Mouse (Mus musculus) liver, postnatal 0 days (tissue): ENCODE measurements around the gene Dcaf12l2. TPM values are rescaled to one million over a fixed set of nuclear protein-coding genes. Genes with fewer than 3 reads are reported as not detected.
A peak's percentile ranks its signal among the peaks of the same experiment; 100 is the strongest.

Source experiments
- ATAC-seq: fragments of 200-750 bp; cut with Nextera tagmentation; 2 replicates; pipeline ENCODE4 v1.8.0; 2017; ENCODE audit warnings: mild to moderate bottlenecking, moderate library complexity
- DNase-seq: peaks from one replicate; pipeline ENCODE4 v3.0.0-alpha.2; 2016
- H3K27ac ChIP-seq: fragments of 300-500 bp; sonication (generic); 2 replicates; pipeline ENCODE4 v1.5.1; 2014; ENCODE audit warnings: antibody characterized with exemption, moderate library complexity, mild to moderate bottlenecking, low read depth
- H3K27me3 ChIP-seq: fragments of 300-500 bp; sonication (generic); 2 replicates; pipeline ENCODE4 v1.6.1; 2014; ENCODE audit warnings: low read length, control low read depth, mixed read lengths; ENCODE audit not compliant: insufficient read depth
- H3K36me3 ChIP-seq: fragments of 300-500 bp; sonication (generic); replicated peaks from 2 replicates; pipeline ENCODE4 v1.6.1; 2014; ENCODE audit warnings: mild to moderate bottlenecking, control low read depth, low read length, moderate library complexity, mixed read lengths; ENCODE audit not compliant: insufficient read depth
- H3K4me1 ChIP-seq: fragments of 300-500 bp; sonication (generic); 2 replicates; pipeline ENCODE4 v1.6.1; 2014; ENCODE audit warnings: antibody characterized with exemption, mild to moderate bottlenecking, control low read depth; ENCODE audit not compliant: insufficient read depth
- H3K4me2 ChIP-seq: fragments of 300-500 bp; sonication (generic); 2 replicates; pipeline ENCODE4 v1.6.1; 2014; ENCODE audit warnings: low read depth, mild to moderate bottlenecking, low read length, moderate library complexity, mixed read lengths
- H3K4me3 ChIP-seq: fragments of 300-500 bp; sonication (generic); 2 replicates; pipeline ENCODE4 v1.5.1; 2014; ENCODE audit warnings: low read depth, low read length
- H3K9ac ChIP-seq: fragments of 300-500 bp; sonication (generic); replicated peaks from 2 replicates; pipeline ENCODE4 v1.6.1; 2014; ENCODE audit warnings: mild to moderate bottlenecking, moderate library complexity
- H3K9me3 ChIP-seq: fragments of 300-500 bp; sonication (generic); 2 replicates; pipeline ENCODE4 v1.6.1; 2016; ENCODE audit warnings: mild to moderate bottlenecking, control low read depth, low read length, mixed read lengths
- CTCF ChIP-seq: sonication (generic); IDR thresholded peaks from 2 replicates; pipeline ENCODE4 v1.5.1; 2016; ENCODE audit warnings: antibody characterized with exemption, low read depth
- EP300 ChIP-seq: IDR thresholded peaks from 2 replicates; pipeline ENCODE4 v1.6.1; 2016; ENCODE audit warnings: antibody characterized with exemption, low read depth, mild to moderate bottlenecking
- WGBS: fragments of 180-500 bp; shearing (Covaris S2); extraction: QIAGEN DNeasy Blood & Tissue Kit; methylation state at CpG from one replicate; pipeline ENCODE4 v1.1.7; 2014; ENCODE audit not compliant: insufficient replicate concordance; 5-methylcytosine and 5-hydroxymethylcytosine counted together
- polyA plus RNA-seq: library from polyadenylated mRNA; unstranded; fragments of >200 nt; fragmentation: Nextera tagmentation; extraction: Ambion mirVana; gene quantifications from 2 replicates; pipeline ENCODE4 v1.2.1, GENCODE M21; 2015

Dcaf12l2 gene
- 0.06 TPM in 1 of 2 replicates, not detected in the other for polyA plus RNA-seq

DNA sequence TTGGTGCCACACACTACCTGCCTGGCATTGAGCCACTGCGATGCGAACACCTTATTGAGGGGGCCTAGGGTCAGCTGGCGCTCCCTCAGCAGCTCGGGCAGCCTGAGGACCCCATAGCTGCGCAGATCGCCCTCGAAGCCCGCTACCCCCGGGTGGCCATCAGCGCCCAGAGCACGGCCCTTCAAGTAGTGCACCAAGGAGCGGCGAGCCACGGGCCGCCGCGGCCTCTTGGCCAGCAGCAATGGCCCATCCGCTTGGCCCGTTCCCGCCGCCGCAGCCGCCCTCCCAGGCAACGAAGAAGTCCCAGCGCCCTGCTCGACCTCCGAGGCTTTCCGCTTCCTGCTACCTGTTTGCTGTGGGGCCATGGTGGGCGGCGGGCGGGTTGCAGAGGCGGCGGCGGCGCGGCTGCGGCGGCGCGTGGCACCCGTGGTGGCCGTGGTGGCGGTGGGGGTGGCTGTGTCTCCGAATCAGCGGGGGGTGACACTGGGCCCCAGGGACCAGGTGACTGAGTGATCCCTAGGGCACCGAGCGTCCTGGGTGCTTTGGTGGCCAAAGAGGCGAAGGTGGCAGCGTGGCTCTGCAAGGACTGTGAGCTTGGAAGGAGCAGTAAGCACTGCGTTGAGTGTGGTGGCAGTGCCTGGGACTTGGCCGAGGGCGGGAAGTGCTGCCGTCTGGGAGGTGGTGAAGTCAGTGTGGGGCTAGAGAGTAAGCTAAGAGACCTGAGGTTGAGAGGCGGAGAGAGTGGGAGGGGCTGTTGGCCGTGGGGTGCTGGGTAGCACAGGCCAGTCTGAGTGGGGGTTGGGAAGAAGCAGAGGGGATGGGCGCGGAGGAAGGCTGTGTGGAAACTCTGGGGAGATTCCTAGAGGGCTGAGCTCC lies at the start of gene Dcaf12l2:
TSS of gene Dcaf12l2 (minus strand) at position 697 of the 876 bp plus-strand sequence.
- H3K27ac ChIP-seq, result no peak within 1 kb of the TSS
- no peaks in the 10 kb centered on the region for H3K9me3 ChIP-seq
- H3K4me2 ChIP-seq, result peak within 1 kb of the TSS; percentile 58
- H3K9ac ChIP-seq, result no peak within 1 kb of the TSS
- no peaks in the 10 kb centered on the region for H3K36me3 ChIP-seq
- TF ChIP-seq EP300 (no peak), CTCF (no peak)
- H3K4me1 ChIP-seq, result no peaks in the 10 kb centered on the region
- peak within 1 kb of the TSS; percentile 21; the same call in 1 of the 2 replicates for H3K4me3 ChIP-seq
- H3K27me3 ChIP-seq, result no peaks in the 10 kb centered on the region
- ATAC-seq (no peak), DNase-seq (peak; percentile 12)
- 18% methylated on average over 40 of the region's 57 CpGs for WGBS

DNA sequence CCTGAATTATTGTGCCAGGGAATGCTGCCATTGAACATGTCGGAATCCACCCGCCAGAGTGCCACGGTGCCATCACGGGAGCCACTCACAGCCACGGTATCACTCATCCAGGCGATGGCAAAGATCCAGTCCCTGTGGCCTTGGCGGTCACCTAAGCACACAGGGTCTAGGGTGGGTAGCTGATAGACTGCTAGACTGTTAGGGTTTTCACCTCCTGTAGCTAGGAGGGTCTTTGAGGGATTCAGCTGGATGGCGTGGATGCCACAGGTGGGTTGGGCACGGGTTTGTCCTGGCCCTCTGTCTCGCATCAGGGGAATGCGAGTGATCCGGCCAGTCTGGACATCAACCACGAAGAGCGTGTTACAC lies 879 bp downstream of the Dcaf12l2 start:
- Histone ChIP-seq H3K27me3 (no peaks in the 10 kb centered on the region), H3K4me2 (0 out of 2 replicates have a peak overlapping the region, but pooled peaks have one; percentile 58), H3K27ac (no peak overlapping the region), H3K4me1 (no peaks in the 10 kb centered on the region), H3K9ac (no peak overlapping the region), H3K9me3 (no peaks in the 10 kb centered on the region), H3K4me3 (no peak overlapping the region), H3K36me3 (no peaks in the 10 kb centered on the region)
- ATAC-seq (no peak), DNase-seq (no peak)
- TF ChIP-seq EP300 (no peak), CTCF (no peak)
- 71% methylated on average over 14 of the region's 14 CpGs for WGBS
